Mouse (Mus musculus) T-helper 1 cell (primary cell): ENCODE measurements around the gene Plxna2.

ENCODE experiments used
- in situ Hi-C: fragments of 300-600 bp; cut with MboI, MseI; formaldehyde crosslinking; loops from one replicate; pipeline ENCODE4 v1.15.1; 2025; ENCODE audit warnings: high pct_unique_total_duplicates

Gene Plxna2

DNA sequence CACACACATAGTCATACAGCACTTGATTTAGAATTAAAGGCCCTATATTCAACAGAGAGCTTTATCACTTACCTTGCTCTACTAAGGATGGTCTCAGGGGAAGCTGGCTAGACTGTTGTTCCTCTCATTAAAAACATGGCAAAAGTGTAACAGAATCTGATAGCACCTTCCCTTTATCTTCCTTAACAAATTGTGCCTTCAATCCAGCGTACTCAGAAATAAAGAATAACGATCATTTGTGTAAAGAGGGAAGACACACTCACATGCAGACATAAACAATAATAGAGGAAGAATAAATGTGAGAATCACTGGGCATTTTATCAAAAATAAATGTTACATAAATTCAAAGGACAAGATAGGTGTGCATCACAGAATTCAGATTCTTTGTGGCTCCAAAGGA lies at the start of gene Plxna2:
Gene Plxna2, plus strand, starts transcription at position 301 of the 400 bp plus-strand sequence.
- in situ Hi-C loops = no loop called here

DNA sequence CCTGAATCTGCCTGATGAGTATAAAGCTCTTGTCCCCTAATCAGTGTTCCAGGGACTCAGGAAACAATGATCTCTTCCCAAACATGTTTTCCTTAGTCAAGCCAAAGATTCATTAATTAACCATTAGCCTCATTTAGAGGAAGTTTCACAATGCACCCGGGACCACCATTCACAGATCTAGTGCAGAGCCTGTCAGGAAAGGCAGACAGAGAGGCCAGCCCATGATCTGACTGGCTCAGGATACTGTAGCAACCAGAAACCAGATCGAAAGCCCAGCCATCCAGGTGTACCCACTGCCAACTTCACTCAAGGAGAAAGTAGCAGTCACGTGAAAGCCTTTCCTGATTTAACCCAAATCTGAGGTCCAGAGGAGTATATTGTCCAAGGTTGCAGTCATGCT lies 44.1 kb upstream of the Plxna2 start:
- in situ Hi-C loops = no loop called here

DNA sequence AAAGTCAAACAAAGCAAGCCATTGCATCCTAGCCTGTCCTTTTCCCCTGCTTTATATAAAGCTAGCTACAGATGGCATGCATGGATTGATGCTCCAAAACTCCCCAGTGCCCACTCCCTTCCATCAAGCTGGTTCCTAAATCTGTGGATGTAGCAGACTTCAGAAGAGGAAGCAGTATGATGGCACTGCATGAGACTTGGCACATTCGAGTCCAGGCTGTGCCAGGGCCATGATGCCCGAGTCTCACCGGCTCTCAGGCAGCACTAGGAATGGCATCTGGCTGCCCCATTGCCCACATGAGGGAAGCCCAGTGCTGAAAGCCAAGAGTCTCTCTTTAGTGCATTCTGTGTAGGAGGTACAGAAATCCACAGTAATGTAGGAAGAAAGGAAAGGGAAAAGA lies 39.7 kb upstream of the Plxna2 start:
- in situ Hi-C loops = no loop called here

DNA sequence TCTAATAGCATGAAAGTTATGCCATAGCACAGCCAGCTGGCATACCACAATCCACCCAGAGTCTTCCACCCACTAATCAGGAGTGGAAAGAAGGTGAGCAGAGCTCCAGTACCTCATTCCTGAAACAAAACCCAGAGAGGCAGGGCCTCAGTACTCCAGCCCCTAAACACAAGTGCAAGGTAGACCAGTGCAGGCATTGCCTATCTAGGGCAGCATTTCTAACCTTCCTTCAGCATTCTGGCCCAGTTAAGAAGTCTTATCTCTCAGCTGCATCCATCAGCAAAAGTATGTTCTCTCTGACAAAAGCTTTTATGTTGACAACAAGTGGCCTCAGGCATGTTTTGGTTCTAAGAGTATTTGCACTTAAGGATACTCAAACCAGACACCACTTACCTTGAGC lies 37.5 kb upstream of the Plxna2 start:
- in situ Hi-C loops = no loop called here

DNA sequence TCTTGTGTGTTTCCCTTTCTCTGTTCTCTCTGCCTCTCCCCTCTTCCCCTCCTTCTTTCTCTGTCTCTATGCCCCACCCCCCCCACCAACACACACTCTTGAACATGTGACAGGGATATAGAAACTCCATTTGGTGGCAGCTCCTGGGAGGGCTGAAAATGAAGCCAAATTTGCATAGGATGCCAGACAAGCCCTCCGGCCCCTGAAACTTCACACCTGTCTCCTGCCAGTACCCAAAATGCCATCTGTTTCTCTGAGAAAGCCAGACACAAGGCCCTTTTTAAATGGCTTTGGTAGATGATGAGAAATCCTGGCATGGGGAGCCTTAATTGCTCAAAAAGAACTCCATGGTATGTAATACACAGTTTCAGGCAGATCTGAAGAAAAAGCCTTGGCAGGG lies 31.3 kb upstream of the Plxna2 start:
- in situ Hi-C loops = no loop called here

DNA sequence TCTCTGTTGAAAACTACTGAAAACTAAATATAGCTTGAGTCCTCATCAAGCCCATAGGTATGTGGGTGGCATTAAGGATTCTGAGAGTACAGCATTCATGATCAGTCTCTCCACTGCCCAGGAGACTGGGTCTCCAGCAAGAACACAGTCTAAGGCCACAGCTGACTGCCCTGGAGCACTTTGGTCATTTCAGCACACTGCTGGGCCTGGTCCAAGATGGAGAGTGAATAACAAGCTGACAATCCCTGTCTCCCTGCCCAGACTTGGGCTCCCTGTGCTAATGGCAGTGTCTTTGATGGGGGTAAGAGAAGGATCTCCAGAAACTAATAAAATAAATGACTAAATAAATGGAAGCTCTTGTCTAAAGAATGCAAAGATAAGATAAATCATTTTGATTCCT lies 30.5 kb upstream of the Plxna2 start:
- in situ Hi-C loops = no loop called here

DNA sequence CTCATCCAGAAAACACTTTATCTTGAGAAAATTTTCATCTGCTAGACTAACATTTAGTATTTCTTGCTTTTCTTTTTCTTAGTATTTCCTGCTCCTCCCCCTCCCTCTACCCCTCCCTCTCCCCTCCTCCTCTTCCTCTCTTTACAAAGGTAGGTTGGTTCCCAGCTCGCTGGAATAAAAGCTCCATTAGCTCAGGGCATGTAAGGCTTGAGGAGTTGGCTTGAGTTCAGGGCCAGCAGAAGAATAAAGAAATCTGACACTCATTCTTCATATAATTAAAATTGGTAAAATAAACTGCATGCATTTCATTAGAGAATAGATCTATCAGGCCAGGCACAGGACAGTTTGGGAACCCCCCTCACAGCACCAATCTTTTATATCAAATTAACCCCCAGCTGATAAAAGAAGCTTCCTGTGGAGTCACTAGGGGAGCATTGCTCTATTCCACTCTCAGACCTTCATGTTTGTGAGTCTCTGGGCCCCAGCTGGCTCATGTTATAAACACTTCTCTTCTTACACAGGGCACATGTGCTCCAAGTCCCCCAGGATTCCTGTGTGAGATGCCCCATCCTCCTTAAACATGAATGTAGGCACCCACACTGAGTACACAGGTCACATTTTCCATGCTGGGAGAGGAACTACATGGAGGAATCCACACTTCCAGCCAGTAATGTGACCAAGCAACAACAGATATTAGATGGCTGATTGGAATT lies 29.9 kb upstream of the Plxna2 start:
- in situ Hi-C loops = no loop called here

DNA sequence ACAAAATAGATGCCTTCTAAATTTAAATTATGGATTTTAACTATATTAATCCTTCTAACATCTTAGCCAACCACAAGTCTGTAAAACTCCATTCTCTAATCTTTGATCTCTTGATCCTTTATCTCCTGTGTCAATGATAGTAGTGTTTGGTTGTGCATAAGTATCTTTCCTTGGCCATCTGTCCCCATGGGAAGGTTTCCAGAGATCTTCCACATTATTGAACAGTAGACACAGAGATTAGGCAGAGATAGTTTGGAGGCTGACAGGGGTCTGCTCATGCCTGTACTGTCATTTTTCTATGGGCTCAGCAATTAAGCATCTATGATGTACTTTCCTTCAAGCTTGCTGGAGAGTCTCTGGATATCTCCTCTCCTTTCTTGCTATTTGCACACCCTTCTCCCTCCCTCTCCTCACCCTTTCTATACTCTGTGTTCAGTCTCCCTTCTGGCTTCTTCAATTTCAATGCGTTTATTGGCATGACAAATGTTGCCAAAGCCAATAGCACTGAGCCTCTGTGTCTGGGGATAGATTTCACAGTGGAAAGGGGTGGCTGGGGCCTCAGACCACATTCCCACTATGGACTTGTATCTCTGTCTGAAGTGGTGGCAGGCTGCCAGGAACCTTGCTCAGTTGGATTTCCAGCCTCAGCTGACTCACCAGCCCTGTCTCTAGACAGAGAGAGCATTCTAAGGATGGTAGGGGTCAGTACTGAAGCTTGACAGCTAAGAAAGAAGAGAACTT lies 29.1 kb upstream of the Plxna2 start:
- in situ Hi-C loops = no loop called here

DNA sequence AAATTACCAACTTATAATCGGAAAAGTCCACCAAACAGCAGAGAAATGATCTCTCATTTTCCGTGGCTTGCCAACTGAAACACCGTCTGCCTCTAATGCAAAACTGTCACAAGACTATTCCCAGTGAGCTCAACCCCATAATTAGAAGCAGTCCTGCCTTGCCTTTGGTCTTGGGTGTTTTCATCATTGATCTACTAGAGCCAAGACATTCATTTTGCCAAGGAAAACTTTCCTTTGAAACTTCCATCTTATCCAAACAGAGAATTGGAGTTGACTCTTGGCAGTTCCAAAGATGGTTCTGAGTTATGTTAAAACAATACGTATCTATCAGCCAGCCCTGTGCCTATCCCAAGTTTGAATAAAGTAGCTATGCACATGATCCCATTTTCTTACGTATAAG lies 24.9 kb upstream of the Plxna2 start:
- in situ Hi-C loops = no loop called here

DNA sequence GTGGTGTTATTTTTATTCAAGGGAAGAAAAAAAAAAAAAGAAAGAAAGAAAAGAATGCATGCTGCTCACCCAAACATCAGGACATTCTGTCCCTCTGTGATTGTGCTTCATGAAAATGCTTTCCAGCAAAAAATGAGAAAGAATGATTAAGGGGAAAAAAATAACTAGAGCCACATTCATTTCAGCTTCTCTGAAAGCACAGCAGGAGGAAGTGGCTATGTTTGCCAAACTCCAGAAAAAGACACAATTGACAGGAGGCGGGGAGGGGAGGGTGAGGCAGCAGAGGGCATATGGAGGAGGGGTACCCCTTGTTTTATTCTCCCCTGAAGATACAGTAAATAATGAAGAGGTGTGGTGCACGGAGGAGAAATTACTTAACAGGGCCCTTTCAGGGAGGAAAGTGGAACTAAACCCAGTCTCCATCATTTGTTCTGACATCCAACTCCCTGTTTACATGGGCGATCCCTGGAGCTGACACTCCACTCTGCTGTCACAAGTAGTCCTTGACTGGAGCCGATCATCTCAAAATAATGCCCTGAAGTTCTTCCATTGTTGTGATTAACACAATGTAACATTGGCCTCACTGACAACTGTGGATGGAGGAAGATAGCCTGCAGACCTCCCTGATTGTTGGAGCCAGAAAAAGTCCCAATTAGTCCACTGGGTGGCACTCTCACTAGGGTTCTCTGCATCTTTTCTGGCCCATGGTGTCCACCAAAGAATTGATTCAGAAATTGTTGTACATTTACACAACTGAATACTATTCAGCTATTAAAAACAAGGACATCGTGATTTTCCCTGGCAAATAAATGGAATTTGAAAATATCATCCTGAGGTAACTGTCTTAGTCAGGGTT lies 10.4 kb upstream of the Plxna2 start:
- in situ Hi-C loops = no loop called here

DNA sequence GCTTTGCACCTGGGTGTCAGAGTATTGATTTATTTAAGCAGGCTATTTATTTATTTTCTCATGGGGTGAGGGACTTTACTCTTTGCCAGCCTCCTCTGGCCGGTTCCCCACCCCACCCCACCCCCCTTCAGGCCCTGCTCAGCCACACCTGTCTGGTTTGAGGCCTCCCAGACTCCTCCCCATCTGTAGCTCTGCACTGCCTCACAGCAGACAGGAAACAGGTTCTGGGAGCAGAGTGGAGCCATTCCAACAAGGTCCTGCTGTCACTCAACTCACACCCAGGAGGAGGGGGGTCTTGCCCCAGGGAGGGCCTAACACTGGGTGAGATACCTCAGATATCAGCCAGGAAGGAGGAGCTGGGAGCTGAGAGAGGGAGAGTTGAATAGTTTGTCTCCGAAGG lies 7.5 kb upstream of the Plxna2 start:
- in situ Hi-C loops = no loop called here

DNA sequence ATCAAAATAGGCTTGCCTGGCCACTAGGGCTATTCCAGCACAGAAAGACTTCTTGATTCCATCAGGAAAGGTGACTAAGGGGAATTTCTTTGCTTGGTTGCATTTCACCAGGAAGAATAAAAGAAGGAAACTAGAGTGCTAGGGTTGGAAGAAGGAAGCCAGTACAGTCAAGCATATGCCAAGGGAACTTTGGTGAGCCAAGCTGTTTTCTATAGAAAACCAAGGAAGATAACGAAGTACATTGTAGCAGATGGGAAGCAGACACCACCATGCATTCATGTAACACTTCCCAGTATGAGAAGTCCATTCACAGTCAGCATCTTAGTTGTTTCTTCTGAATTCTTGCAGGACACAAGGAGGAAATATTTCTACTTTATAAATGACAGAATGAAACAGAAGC lies 5.4 kb upstream of the Plxna2 start:
- in situ Hi-C loops = no loop called here

DNA sequence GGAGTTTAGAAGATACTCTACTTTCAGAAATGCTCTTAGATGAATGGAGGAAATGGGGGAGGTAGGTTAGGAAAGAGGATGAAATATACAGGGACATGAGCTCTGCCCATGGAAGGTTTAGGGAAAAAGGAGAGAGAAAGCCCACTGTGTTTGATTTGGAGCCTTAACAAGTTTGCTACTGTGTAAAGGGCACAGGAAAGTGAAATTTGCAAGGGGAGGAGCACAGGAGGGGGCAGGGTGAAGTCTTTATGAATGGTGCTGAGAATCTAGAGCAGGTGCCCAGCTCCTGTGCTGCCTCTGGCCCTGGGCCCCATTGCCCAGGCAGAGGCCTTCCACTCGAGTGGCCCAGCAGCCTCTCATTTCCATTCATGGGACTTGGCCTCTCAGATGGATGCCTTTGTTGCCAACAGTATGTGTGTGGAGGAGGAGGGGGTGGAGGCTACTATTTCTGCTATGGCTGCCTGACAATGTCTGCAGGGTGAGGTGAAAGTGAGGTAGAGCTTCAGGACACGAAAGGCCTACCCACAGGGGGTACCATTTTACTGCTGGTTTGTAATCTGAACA lies 4.7 kb upstream of the Plxna2 start:
- in situ Hi-C loops = no loop called here

DNA sequence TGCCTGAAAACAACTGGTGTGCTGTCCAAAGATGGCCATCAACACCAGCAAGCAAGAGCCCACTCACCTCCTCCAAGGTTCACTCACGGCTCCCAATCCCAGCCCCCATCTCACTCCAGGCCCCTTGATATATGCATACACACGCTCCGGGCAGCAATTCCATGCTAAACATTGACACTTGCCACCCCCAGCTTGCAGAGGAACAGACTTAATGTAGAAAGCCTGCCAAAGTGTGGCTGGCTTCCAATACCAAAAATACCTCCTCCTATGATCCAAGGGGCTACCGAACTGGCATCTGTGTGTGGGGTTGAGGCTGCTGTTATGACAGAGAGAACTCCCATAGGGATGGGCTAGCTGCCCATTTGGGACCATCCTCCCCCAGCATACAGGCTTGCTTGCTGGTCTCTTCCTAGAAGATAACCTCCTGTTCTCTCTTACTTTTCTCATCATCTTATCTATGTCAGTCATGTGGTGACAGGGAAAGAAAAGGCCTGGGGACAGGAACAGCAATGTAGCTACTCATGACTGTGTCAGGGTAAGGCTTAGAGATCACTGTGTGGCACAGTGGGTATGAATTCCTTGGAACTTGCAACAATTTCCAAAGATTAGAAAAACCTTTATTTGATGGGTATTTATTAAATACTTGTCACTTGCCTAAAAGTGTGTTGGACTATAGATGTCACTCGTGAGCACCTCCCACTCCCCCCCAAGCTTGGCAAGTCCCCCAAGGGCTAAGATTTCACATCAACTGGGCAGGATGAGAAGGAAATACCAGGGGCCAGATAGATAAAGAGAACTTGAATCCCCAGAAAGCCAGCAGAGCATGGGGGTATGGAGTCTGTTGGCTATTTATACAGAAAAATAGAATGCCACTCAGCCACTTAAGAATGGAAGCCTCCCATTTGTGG lies 3.8 kb upstream of the Plxna2 start:
- in situ Hi-C loops = no loop called here

DNA sequence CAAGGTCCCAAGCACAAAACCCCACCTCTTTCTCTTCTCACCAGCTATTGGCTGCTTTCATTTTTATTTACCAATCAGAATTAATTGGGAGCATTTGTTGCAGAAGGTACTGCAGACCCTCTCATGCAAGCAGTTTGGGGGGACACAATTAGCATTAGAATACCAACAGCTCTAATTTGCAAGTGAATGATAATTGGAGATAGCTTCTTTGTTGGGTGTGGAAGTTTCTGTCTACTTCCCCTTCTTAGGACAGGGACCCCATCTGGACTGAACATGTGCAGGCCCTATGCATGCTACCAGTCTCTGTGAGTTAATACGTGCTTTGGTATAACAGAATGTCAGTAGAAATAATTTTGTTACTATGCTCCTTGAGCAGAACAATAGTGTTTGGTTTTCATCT lies 1.9 kb upstream of the Plxna2 start:
- in situ Hi-C loops = no loop called here

DNA sequence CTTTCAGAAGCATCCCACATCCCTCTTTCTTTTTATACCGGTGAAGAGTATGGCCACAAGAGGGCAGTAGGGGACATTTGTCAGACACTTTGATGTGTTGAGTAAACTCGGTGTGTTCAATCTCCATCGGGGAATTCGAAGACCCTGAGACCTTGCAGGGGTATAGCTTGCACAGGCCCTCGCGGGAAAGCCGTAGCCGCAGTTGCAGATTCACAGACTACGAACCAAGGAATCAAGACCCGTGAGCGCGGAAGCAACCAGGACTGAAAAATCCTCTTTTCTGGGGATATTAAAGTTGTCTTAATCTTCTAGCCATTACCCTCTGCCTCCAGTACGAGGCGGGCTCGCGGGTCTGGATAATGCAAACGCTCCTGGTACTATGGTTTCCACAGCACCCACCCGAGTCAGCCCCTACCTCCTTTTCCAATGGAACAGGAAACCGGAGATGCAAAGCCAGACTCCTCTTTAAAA lies 858 bp downstream of the Plxna2 start:
- in situ Hi-C loops = no loop called here

DNA sequence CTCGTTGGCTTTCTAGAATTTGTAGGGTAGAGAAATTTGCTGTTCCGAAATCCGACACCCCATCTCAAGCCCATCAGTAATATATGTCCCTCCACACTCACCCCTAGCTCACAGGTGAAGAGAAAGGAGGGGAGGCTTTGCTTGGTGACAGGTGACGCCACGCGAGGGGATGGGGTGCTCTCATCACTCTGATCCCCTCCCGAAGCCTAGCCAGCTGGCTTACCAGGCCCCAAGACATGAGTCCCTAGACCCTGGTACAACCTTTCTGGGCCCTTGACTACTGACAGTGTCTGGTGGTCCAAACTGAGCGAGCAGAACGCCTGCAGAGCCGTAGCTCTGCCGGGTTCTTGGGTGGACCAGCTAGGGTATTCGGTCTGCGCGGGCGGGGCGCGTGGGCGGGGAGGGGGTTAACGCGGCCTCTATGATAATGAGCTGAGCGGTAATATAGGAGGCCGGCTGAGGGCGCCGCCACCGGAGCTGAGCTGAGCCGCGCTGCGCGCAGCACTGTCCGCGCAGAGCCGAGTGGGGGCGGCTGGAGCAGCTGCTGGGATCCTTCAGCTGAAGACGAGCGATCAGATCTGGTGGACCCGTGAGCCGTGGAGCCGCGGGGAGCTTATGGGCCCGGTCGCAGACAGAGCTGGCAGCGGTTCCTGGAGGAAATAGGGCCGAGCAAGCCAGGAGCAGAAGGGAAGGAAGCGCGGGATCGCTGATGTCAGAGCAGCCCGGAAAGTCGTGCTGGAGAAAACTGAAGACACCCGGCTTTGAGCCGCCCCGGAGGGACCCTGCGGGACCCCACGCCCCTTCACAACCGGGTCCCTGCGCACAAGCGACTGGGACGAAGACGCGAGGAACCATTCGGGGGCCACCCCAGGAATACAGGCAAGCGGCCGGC lies 1.6 kb downstream of the Plxna2 start:
- in situ Hi-C loops = loop anchor here (10.0 kb wide), 1 partner anchor 185 kb away; no protein-coding TSS in a partner anchor

DNA sequence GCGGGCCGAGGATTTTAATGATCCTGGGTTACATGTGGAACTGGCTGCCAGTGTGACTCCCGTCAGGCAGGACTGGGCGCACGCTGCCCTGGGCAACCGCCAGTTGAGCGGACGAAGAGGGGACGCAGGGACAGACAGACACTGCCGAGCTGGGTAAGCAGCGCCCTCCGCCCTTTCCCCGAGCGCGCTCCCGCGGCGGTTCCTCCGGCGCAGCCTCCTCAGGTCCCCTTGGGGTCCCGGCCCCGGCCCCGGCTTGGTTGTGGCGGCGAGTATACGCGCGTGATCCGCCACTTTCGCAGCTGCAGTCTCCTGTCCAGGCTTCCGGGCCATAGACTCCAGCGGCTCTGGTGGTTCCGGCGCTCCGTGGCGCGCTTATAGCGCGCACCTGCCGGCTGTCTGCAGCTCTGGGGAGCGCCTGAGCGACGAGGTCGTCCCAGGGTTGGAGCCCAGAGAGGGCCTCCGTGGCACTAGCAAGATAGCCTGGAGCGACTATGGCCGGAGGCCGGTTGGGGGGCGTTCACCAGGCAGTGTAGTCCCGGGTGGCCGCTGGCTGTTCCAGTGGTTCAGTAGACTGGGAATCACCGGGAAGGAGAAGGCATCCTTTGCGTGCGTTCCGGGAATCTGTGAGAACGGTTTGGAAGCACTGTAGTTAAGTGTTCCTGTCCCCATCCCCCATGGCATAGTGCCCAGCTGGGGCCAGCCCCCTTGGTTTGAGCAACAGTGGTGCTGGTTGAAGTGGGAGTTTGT lies 2.4 kb downstream of the Plxna2 start:
- in situ Hi-C loops = loop anchor here (10.0 kb wide), 1 partner anchor 184 kb away; no protein-coding TSS in a partner anchor

DNA sequence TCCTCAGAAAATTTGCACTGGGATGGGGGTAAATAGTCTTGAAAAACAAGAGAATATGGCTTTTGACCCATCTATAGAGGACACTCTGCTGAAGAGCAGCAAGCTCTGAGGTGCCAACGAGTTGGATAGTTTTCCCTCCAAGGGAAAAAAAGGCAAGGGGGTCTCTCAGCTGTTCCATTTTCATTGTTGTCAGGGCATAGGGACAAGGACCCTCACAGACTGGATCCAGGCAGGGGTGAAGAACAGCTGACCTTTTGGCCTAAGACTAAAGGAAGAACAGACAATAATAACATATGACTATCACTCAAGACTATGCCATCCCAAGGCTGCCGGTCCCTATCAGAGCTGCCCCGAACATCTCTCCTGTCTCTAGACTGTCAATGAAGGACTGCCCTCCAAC lies 4.2 kb downstream of the Plxna2 start:
- in situ Hi-C loops = loop anchor here (10.0 kb wide), 1 partner anchor 183 kb away; no protein-coding TSS in a partner anchor
